Mouse (Mus musculus) C2C12 (cell line): Measurements from ENCODE around the gene Syvn1. TPM values are rescaled to one million over a fixed set of nuclear protein-coding genes. Genes with fewer than 3 reads are reported as not detected.
"Not testable (repeated sequence)": the region's sequence is repeated elsewhere in the genome, so short reads cannot be mapped to it uniquely, and the experiment has no call there.

Experiments
- H3K27me3 ChIP-seq: one replicate; pipeline ENCODE4 v1.6.1; 2011; ENCODE audit not compliant: control insufficient read depth, insufficient read depth, insufficient read length
- H3K36me3 ChIP-seq: one replicate; pipeline ENCODE4 v1.6.1; 2011; ENCODE audit not compliant: control insufficient read depth, insufficient read depth
- H3K4me3 ChIP-seq: one replicate; pipeline ENCODE4 v1.5.1; 2011; ENCODE audit warnings: mild to moderate bottlenecking, control low read depth; ENCODE audit not compliant: poor library complexity, insufficient read depth, severe bottlenecking
- H3K79me2 ChIP-seq: one replicate; pipeline ENCODE4 v1.6.1; 2011; ENCODE audit not compliant: control insufficient read depth, insufficient read depth
- H3K79me3 ChIP-seq: one replicate; pipeline ENCODE4 v1.6.1; 2011; ENCODE audit warnings: low read depth, control low read depth
- H3ac ChIP-seq: one replicate; pipeline ENCODE3; 2011; ENCODE audit warnings: low read depth; ENCODE audit not compliant: control insufficient read depth, insufficient read length
- CEBPB ChIP-seq: IDR thresholded peaks from one replicate; pipeline ENCODE4 v1.6.1; 2011; ENCODE audit warnings: low read depth, mild to moderate bottlenecking, control low read depth, moderate library complexity
- CTCF ChIP-seq: IDR thresholded peaks from one replicate; pipeline ENCODE4 v1.5.1; 2011; ENCODE audit not compliant: control insufficient read depth, insufficient read depth, insufficient read length
- FOSL1 ChIP-seq: IDR thresholded peaks from one replicate; pipeline ENCODE4 v1.8.0; 2011; ENCODE audit warnings: mild to moderate bottlenecking, low read length; ENCODE audit not compliant: poor library complexity, insufficient read depth, severe bottlenecking
- MAX ChIP-seq: IDR thresholded peaks from one replicate; pipeline ENCODE4 v1.6.1; 2011; ENCODE audit warnings: mild to moderate bottlenecking, control low read depth
- MYOD1 ChIP-seq: IDR thresholded peaks from one replicate; pipeline ENCODE4 v1.6.1; 2011; ENCODE audit warnings: low read depth; ENCODE audit not compliant: control insufficient read depth, insufficient read length
- MYOG ChIP-seq: IDR thresholded peaks from one replicate; pipeline ENCODE4 v1.6.1; 2011; ENCODE audit not compliant: control insufficient read depth, insufficient read length; ENCODE audit errors: extremely low read depth
- USF1 ChIP-seq: IDR thresholded peaks from one replicate; pipeline ENCODE4 v1.6.1; 2011; ENCODE audit warnings: low read depth, mild to moderate bottlenecking, control low read depth, moderate library complexity
- polyA plus RNA-seq: library from polyadenylated mRNA; unstranded; fragments of >200 nt; fragmentation: generic; extraction: Trizol; gene quantifications from one replicate; pipeline ENCODE4 v1.2.1, GENCODE M21; 2012; ENCODE audit warnings: missing spikeins

Gene Syvn1
- polyA plus RNA-seq, 1 experiment: 18.7 TPM

GRCm38 (mm10) chr19:6042293-6042692 is 4.1 kb upstream of the Syvn1 start:
- Histone ChIP-seq H3K79me2 (peaks cover 4% of the 10 kb centered on the region), H3ac (no peak overlapping the region), H3K27me3 (no peaks in the 10 kb centered on the region), H3K79me3 (peaks cover under 1% of the 10 kb centered on the region), H3K36me3 (no peaks in the 10 kb centered on the region), H3K4me3 (no peak overlapping the region)
- TF ChIP-seq CEBPB: no peak
- TF ChIP-seq MAX: no peak
- TF ChIP-seq CTCF: no peak
- no peak for TF ChIP-seq MYOG
- TF ChIP-seq USF1: no peak
- TF ChIP-seq MYOD1: no peak
- TF ChIP-seq FOSL1: no peak

GRCm38 (mm10) chr19:6044102-6044501 is 2.3 kb upstream of the Syvn1 start:
- H3K36me3 ChIP-seq: not testable (repeated sequence)

GRCm38 (mm10) chr19:6045366-6046293 is 746 bp upstream of the Syvn1 start:
- H3K79me3 ChIP-seq: peaks cover 14% of the 10 kb centered on the region

More at GRCm38 (mm10) chr19:6044102-6044501, 2.3 kb upstream of the Syvn1 start:
- H3ac ChIP-seq, H3K27me3 ChIP-seq, H3K4me3 ChIP-seq: not testable (repeated sequence)
- Histone ChIP-seq H3K79me3 (peaks cover 12% of the 10 kb centered on the region), H3K79me2 (peaks cover 20% of the 10 kb centered on the region)

GRCm38 (mm10) chr19:6047154-6047898 is 950 bp downstream of the Syvn1 start:
- H3K79me2 ChIP-seq: peaks cover 20% of the 10 kb centered on the region
- no peak for TF ChIP-seq MAX
- TF ChIP-seq CEBPB: no peak
- no peak for TF ChIP-seq MYOG
- no peak for TF ChIP-seq FOSL1
- TF ChIP-seq MYOD1: no peak
- no peak for TF ChIP-seq CTCF
- TF ChIP-seq USF1: no peak
- no peaks in the 10 kb centered on the region for H3K27me3 ChIP-seq
- peak overlapping the region; percentile 96 for H3ac ChIP-seq
- H3K79me3 ChIP-seq: peaks cover 14% of the 10 kb centered on the region
- H3K4me3 ChIP-seq: peak overlapping the region; percentile 87
- H3K36me3 ChIP-seq: peaks cover 41% of the 10 kb centered on the region

More at GRCm38 (mm10) chr19:6045366-6046293, 746 bp upstream of the Syvn1 start:
- Histone ChIP-seq H3K36me3 (peaks cover 25% of the 10 kb centered on the region), H3K27me3 (no peaks in the 10 kb centered on the region), H3K79me2 (peaks cover 20% of the 10 kb centered on the region), H3K4me3 (peak overlapping the region; percentile 87), H3ac (peak overlapping the region; percentile 58)
- TF ChIP-seq MYOG (no peak), USF1 (no peak)

GRCm38 (mm10) chr19:6047899-6048166 is 1.5 kb downstream of the Syvn1 start:
- TF ChIP-seq CEBPB (no peak), CTCF (no peak), MYOG (no peak), FOSL1 (no peak), MAX (no peak), USF1 (no peak), MYOD1 (no peak)
- Histone ChIP-seq H3K79me3 (peaks cover 14% of the 10 kb centered on the region), H3K4me3 (peak overlapping the region; percentile 87), H3K36me3 (peaks cover 46% of the 10 kb centered on the region), H3ac (peak overlapping the region; percentile 71), H3K27me3 (no peaks in the 10 kb centered on the region), H3K79me2 (peaks cover 20% of the 10 kb centered on the region)
